Mouse (Mus musculus): ENCODE measurements around the gene Fras1. TPM values are rescaled to one million over a fixed set of nuclear protein-coding genes. Genes with fewer than 3 reads are reported as not detected.

The Fras1 gene
- polyA plus RNA-seq, 1 experiment from 2014 or later, result 3.4 TPM

DNA sequence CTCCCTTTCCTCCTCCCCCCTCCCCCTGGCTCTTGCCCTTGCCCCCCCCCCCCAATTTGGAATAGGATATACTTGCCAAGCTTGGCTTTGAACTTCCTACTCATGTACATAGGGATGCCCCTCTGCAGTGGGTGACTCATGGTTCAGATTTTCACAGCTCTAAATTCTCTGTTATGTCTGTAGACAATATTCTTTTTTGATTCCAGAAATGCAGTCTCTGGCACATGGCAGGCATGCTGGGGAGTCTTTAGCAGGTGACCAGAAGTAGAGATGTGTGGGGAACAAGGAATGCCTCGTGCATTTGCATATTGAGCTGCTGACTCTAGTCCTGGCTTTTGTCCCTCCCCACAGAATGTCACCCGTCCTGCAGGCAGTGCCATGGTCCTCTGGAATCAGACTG lies 244.3 kb downstream of the Fras1 start:
- no peaks in the 10 kb centered on the region for H3K36me3 ChIP-seq (ENCODE audit: control insufficient read depth, insufficient read depth, low read length)
- H3K4me1 ChIP-seq (replicated peaks; ENCODE audit: control insufficient read depth, insufficient read depth), result no peaks in the 10 kb centered on the region
- WGBS, result 65% methylated on average over 2 of the region's 2 CpGs
- ATAC-seq (ENCODE audit: low FRiP score, low TSS enrichment), result no peak
- no peak overlapping the region for H3K27ac ChIP-seq (replicated peaks)
- no peak overlapping the region for H3K4me2 ChIP-seq (replicated peaks; ENCODE audit: low read depth)
- no peaks in the 10 kb centered on the region for H3K9me3 ChIP-seq (ENCODE audit: control insufficient read depth, low read length)
- no peak overlapping the region for H3K9ac ChIP-seq (ENCODE audit: low read length)
- H3K4me3 ChIP-seq (ENCODE audit: low read depth, low read length), result no peak overlapping the region
- TF ChIP-seq EP300 (optimal IDR thresholded peaks at IDR 0.05) (no peak), CTCF (IDR thresholded peaks at IDR 0.05; ENCODE audit: low read depth) (no peak)
- H3K27me3 ChIP-seq (ENCODE audit: control insufficient read depth, insufficient read depth, low read length), result no peaks in the 10 kb centered on the region
- no peak for DNase-seq (ENCODE audit: low spot score)

GRCm38 (mm10) chr5:96620209-96620608 lies 246.5 kb downstream of the Fras1 start:
- Histone ChIP-seq H3K27me3 (ENCODE audit: control insufficient read depth, insufficient read depth, low read length) (no peaks in the 10 kb centered on the region), H3K4me1 (replicated peaks; ENCODE audit: control insufficient read depth, insufficient read depth) (no peaks in the 10 kb centered on the region), H3K27ac (replicated peaks) (no peak overlapping the region), H3K4me2 (replicated peaks; ENCODE audit: low read depth) (no peak overlapping the region), H3K4me3 (ENCODE audit: low read depth, low read length) (no peak overlapping the region), H3K9ac (ENCODE audit: low read length) (no peak overlapping the region), H3K9me3 (ENCODE audit: control insufficient read depth, low read length) (no peaks in the 10 kb centered on the region), H3K36me3 (ENCODE audit: control insufficient read depth, insufficient read depth, low read length) (no peaks in the 10 kb centered on the region)
- ATAC-seq (ENCODE audit: low FRiP score, low TSS enrichment), result peak; percentile 85
- DNase-seq (ENCODE audit: low spot score), result peak; percentile 73
- no peak for TF ChIP-seq EP300 (optimal IDR thresholded peaks at IDR 0.05)
- no peak for TF ChIP-seq CTCF (IDR thresholded peaks at IDR 0.05; ENCODE audit: low read depth)
- 46% methylated on average over 2 of the region's 2 CpGs for WGBS

DNA sequence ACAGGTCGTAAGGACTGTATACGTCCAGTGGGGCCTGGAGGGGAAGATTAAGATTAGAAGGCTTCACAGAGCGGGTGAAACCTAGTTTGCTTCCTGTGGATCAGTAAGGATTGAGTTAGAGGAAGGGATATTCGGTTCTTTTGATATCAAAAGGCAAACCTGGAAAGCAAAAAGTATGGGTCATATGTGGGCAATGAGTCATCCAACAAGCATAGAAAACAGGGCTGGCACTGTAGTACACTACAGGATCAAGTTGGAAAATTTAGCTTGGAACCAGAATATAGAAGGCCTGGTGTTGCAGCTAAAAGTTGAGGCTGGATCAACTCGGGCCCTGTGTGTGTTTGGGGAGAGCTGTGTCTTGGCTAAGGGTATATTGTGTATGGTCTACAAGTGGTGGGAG lies 246.9 kb downstream of the Fras1 start:
- Histone ChIP-seq H3K27me3 (ENCODE audit: control insufficient read depth, insufficient read depth, low read length) (no peaks in the 10 kb centered on the region), H3K4me2 (replicated peaks; ENCODE audit: low read depth) (no peak overlapping the region), H3K4me1 (replicated peaks; ENCODE audit: control insufficient read depth, insufficient read depth) (no peaks in the 10 kb centered on the region), H3K9ac (ENCODE audit: low read length) (no peak overlapping the region), H3K4me3 (ENCODE audit: low read depth, low read length) (no peak overlapping the region), H3K27ac (replicated peaks) (no peak overlapping the region), H3K9me3 (ENCODE audit: control insufficient read depth, low read length) (no peaks in the 10 kb centered on the region), H3K36me3 (ENCODE audit: control insufficient read depth, insufficient read depth, low read length) (no peaks in the 10 kb centered on the region)
- no peak for DNase-seq (ENCODE audit: low spot score)
- WGBS, result 72% methylated on average over 5 of the region's 5 CpGs
- peak; percentile 77 for ATAC-seq (ENCODE audit: low FRiP score, low TSS enrichment)
- TF ChIP-seq CTCF (IDR thresholded peaks at IDR 0.05; ENCODE audit: low read depth) (no peak), EP300 (optimal IDR thresholded peaks at IDR 0.05) (no peak)

DNA sequence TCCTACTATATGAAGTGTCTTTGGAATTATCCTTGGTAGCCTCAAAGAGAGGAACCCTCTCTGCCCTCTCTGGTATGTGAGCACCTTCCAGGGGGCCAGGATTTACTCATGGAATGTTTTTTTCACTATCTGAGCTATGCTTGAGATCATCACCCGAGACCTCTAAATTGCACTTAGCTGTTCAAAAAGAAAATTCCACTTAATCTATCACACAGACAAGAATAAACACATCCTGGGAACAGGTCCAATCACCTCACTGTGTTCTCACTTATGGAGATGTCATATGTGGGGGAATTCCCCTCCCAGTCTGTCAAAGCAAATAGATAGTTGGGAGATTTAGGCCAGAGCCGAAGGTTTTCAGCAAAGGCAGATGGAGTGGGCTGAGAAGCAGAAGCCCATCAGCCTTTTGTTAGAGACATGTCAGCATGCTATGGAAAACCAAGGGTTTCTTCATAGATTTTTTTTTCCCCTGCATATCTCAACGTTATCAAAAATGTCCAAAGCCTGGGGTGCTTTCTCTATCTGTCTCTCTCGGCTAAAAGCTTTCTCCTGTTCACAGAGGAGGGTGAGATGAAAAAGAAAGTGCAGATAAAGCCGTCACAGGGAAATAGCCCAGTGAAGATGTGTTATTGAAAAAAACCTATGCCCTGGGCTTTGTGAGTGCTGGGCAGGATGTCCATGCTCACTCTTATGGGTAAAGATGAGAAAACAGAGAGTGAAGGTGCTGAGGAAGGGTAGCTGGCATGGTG lies 249.0 kb downstream of the Fras1 start:
- H3K4me3 ChIP-seq (ENCODE audit: low read depth, low read length), result no peak overlapping the region
- no peak for ATAC-seq (ENCODE audit: low FRiP score, low TSS enrichment)
- H3K27ac ChIP-seq (replicated peaks), result no peak overlapping the region
- no peak for TF ChIP-seq CTCF (IDR thresholded peaks at IDR 0.05; ENCODE audit: low read depth)
- WGBS, result 31% methylated on average over 5 of the region's 5 CpGs
- H3K9me3 ChIP-seq (ENCODE audit: control insufficient read depth, low read length), result no peaks in the 10 kb centered on the region
- no peaks in the 10 kb centered on the region for H3K36me3 ChIP-seq (ENCODE audit: control insufficient read depth, insufficient read depth, low read length)
- no peak overlapping the region for H3K4me2 ChIP-seq (replicated peaks; ENCODE audit: low read depth)
- no peaks in the 10 kb centered on the region for H3K27me3 ChIP-seq (ENCODE audit: control insufficient read depth, insufficient read depth, low read length)
- no peak for DNase-seq (ENCODE audit: low spot score)
- no peak overlapping the region for H3K9ac ChIP-seq (ENCODE audit: low read length)
- H3K4me1 ChIP-seq (replicated peaks; ENCODE audit: control insufficient read depth, insufficient read depth), result no peaks in the 10 kb centered on the region

- H3K4me2 ChIP-seq (replicated peaks; ENCODE audit: low read depth), result no peak overlapping the region
- H3K27me3 ChIP-seq (ENCODE audit: control insufficient read depth, insufficient read depth, low read length), result no peaks in the 10 kb centered on the region
- no peaks in the 10 kb centered on the region for H3K9me3 ChIP-seq (ENCODE audit: control insufficient read depth, low read length)
- H3K27ac ChIP-seq (replicated peaks), result no peak overlapping the region
- DNase-seq (ENCODE audit: low spot score) (no peak), ATAC-seq (ENCODE audit: low FRiP score, low TSS enrichment) (no peak)
- WGBS, result 51% methylated on average over 8 of the region's 8 CpGs
- no peak overlapping the region for H3K4me3 ChIP-seq (ENCODE audit: low read depth, low read length)
- H3K9ac ChIP-seq (ENCODE audit: low read length), result no peak overlapping the region
- no peaks in the 10 kb centered on the region for H3K4me1 ChIP-seq (replicated peaks; ENCODE audit: control insufficient read depth, insufficient read depth)
- TF ChIP-seq CTCF (IDR thresholded peaks at IDR 0.05; ENCODE audit: low read depth) (no peak), EP300 (optimal IDR thresholded peaks at IDR 0.05) (no peak)
- H3K36me3 ChIP-seq (ENCODE audit: control insufficient read depth, insufficient read depth, low read length), result no peaks in the 10 kb centered on the region
Observed at GRCm38 (mm10) chr5:96629851-96630250, 256.1 kb downstream of the Fras1 start.

- TF ChIP-seq EP300 (optimal IDR thresholded peaks at IDR 0.05) (no peak), CTCF (IDR thresholded peaks at IDR 0.05; ENCODE audit: low read depth) (no peak)
- no peaks in the 10 kb centered on the region for H3K27me3 ChIP-seq (ENCODE audit: control insufficient read depth, insufficient read depth, low read length)
- no peak for DNase-seq (ENCODE audit: low spot score)
- no peaks in the 10 kb centered on the region for H3K36me3 ChIP-seq (ENCODE audit: control insufficient read depth, insufficient read depth, low read length)
- H3K27ac ChIP-seq (replicated peaks), result no peak overlapping the region
- no peak overlapping the region for H3K4me3 ChIP-seq (ENCODE audit: low read depth, low read length)
- H3K9ac ChIP-seq (ENCODE audit: low read length), result no peak overlapping the region
- no peak for ATAC-seq (ENCODE audit: low FRiP score, low TSS enrichment)
- no peak overlapping the region for H3K4me2 ChIP-seq (replicated peaks; ENCODE audit: low read depth)
- H3K9me3 ChIP-seq (ENCODE audit: control insufficient read depth, low read length), result no peaks in the 10 kb centered on the region
- 75% methylated on average over 17 of the region's 17 CpGs for WGBS
- H3K4me1 ChIP-seq (replicated peaks; ENCODE audit: control insufficient read depth, insufficient read depth), result no peaks in the 10 kb centered on the region
Observed at GRCm38 (mm10) chr5:96635146-96635862, 261.5 kb downstream of the Fras1 start.

Data from stomach, postnatal 0 days (tissue).